Mouse (Mus musculus) CH12.LX (cell line): Measurements from ENCODE around the gene Nkx2-5. TPM values are rescaled to one million over a fixed set of nuclear protein-coding genes. Genes with fewer than 3 reads are reported as not detected.

ENCODE experiments used
- DNase-seq: peaks from one replicate; pipeline ENCODE4 v3.0.0-alpha.2; 2013; ENCODE audit errors: extremely low read depth
- H3K27ac ChIP-seq: 2 replicates; pipeline ENCODE4 v1.5.1; 2012; ENCODE audit warnings: low read depth, mild to moderate bottlenecking, control low read depth, moderate library complexity; ENCODE audit not compliant: insufficient read depth
- H3K27me3 ChIP-seq: replicated peaks from 2 replicates; pipeline ENCODE3; 2012; ENCODE audit warnings: inconsistent platforms
- H3K36me3 ChIP-seq, 2 experiments: replicated peaks in 1 of 2; 2 replicates each; pipeline versions ENCODE3 to v1.6.1; 2012; ENCODE audit warnings: inconsistent platforms in 1 of 2, low read length in 1 of 2, mild to moderate bottlenecking in 1 of 2, mixed read lengths in 1 of 2, moderate library complexity in 1 of 2; ENCODE audit not compliant: control insufficient read depth in 1 of 2, insufficient read depth in 1 of 2
- H3K4me1 ChIP-seq, 2 experiments: 2 replicates each; pipeline ENCODE4 v1.6.1; 2012; ENCODE audit warnings: inconsistent platforms in 1 of 2, moderate library complexity in 1 of 2; ENCODE audit not compliant: insufficient read depth in 2 of 2, control insufficient read depth in 1 of 2
- H3K4me2 ChIP-seq: 2 replicates; pipeline ENCODE4 v1.6.1; 2012; ENCODE audit warnings: low read depth, mild to moderate bottlenecking, control low read depth; ENCODE audit not compliant: poor library complexity, insufficient read depth, severe bottlenecking
- H3K4me3 ChIP-seq, 3 experiments: fragments of 150-350 bp in 1 of 3; sonication (generic) in 1 of 3; replicated peaks in 1 of 3; 2 replicates each; pipeline versions ENCODE3 to v1.5.1; 2011 to 2012; ENCODE audit warnings: low read depth in 2 of 3, low read length in 2 of 3, mild to moderate bottlenecking in 2 of 3, moderate library complexity in 2 of 3, control low read depth in 1 of 3, improper control_type of control experiment in 1 of 3, inconsistent platforms in 1 of 3, mixed read lengths in 1 of 3; ENCODE audit not compliant: poor library complexity in 1 of 3
- H3K79me2 ChIP-seq: replicated peaks from 2 replicates; pipeline ENCODE4 v1.6.1; 2012; ENCODE audit warnings: mild to moderate bottlenecking, moderate library complexity; ENCODE audit not compliant: control insufficient read depth, poor library complexity, insufficient read depth, severe bottlenecking; ENCODE audit errors: extremely low read depth
- H3K9ac ChIP-seq: 2 replicates; pipeline ENCODE4 v1.6.1; 2012; ENCODE audit warnings: low read depth, mild to moderate bottlenecking, control low read depth, moderate library complexity; ENCODE audit not compliant: insufficient read depth
- H3K9me3 ChIP-seq: replicated peaks from 2 replicates; pipeline ENCODE3; 2012; ENCODE audit warnings: low read length, inconsistent platforms, mixed read lengths
- BHLHE40 ChIP-seq: IDR thresholded peaks from 2 replicates; pipeline ENCODE4 v1.6.1; 2011; ENCODE audit warnings: mild to moderate bottlenecking, low read depth, low read length, improper control_type of control experiment
- CHD2 ChIP-seq: IDR thresholded peaks from 2 replicates; pipeline ENCODE4 v1.6.1; 2011; ENCODE audit warnings: low read length, improper control_type of control experiment
- CTCF ChIP-seq, 2 experiments: IDR thresholded peaks in 1 of 2; conservative IDR thresholded peaks in 1 of 2; 2 replicates each; pipeline ENCODE4 v1.5.1; 2011 to 2012; ENCODE audit warnings: low read depth in 2 of 2, low read length in 2 of 2, improper control_type of control experiment in 1 of 2, inconsistent platforms in 1 of 2, mild to moderate bottlenecking in 1 of 2, moderate library complexity in 1 of 2
- HCFC1 ChIP-seq: IDR thresholded peaks from 2 replicates; pipeline ENCODE4 v1.6.1; 2012; ENCODE audit warnings: low read depth, mild to moderate bottlenecking, inconsistent platforms, low read length, improper control_type of control experiment
- JUND ChIP-seq: conservative IDR thresholded peaks from 2 replicates; pipeline ENCODE4 v1.6.1; 2011; ENCODE audit warnings: low read depth, low read length, improper control_type of control experiment
- KAT2A ChIP-seq: IDR thresholded peaks from 2 replicates; pipeline ENCODE4 v1.6.1; 2012; ENCODE audit warnings: low read length, improper control_type of control experiment, inconsistent platforms; ENCODE audit not compliant: insufficient replicate concordance
- MAFK ChIP-seq: IDR thresholded peaks from 2 replicates; pipeline ENCODE4 v1.6.1; 2011; ENCODE audit warnings: low read length, improper control_type of control experiment; ENCODE audit not compliant: insufficient replicate concordance
- MXI1 ChIP-seq: IDR thresholded peaks from 2 replicates; pipeline ENCODE4 v1.6.1; 2011; ENCODE audit warnings: mild to moderate bottlenecking, low read depth, low read length, improper control_type of control experiment
- NELFE ChIP-seq: IDR thresholded peaks from 2 replicates; pipeline ENCODE4 v1.6.1; 2011; ENCODE audit warnings: low read depth, low read length, improper control_type of control experiment
- POLR2A ChIP-seq: IDR thresholded peaks from 2 replicates; pipeline ENCODE4 v1.6.1; 2011; ENCODE audit warnings: low read depth, mild to moderate bottlenecking, improper control_type of control experiment, low read length
- RAD21 ChIP-seq: IDR thresholded peaks from 2 replicates; pipeline ENCODE4 v1.6.1; 2011; ENCODE audit warnings: low read depth, mild to moderate bottlenecking, low read length, improper control_type of control experiment, moderate library complexity
- RCOR1 ChIP-seq: conservative IDR thresholded peaks from 2 replicates; pipeline ENCODE4 v1.6.1; 2012; ENCODE audit warnings: low read depth, mild to moderate bottlenecking, inconsistent platforms, low read length, improper control_type of control experiment
- SMC3 ChIP-seq: IDR thresholded peaks from 2 replicates; pipeline ENCODE4 v1.6.1; 2011; ENCODE audit warnings: low read depth, low read length, improper control_type of control experiment
- TCF12 ChIP-seq: IDR thresholded peaks from 2 replicates; pipeline ENCODE4 v1.6.1; 2014; ENCODE audit warnings: low read depth, mild to moderate bottlenecking, inconsistent platforms, low read length, improper control_type of control experiment
- ZKSCAN1 ChIP-seq: IDR thresholded peaks from 2 replicates; pipeline ENCODE4 v1.6.1; 2012; ENCODE audit warnings: low read depth, inconsistent platforms, low read length, improper control_type of control experiment, borderline replicate concordance
- ZNF384 ChIP-seq: IDR thresholded peaks from 2 replicates; pipeline ENCODE4 v1.6.1; 2012; ENCODE audit warnings: low read depth, low read length, improper control_type of control experiment, inconsistent platforms
- dilution Hi-C: fragments of 300-500 bp; cut with MboI; formaldehyde crosslinking; loops from 2 replicates; pipeline ENCODE4 v1.14.3; 2020; ENCODE audit warnings: low sequenced_read_pairs; ENCODE audit not compliant: extremely low pct_unique_long_range_greater_than_20kb, extremely low pct_ligation_motif_present
- in situ Hi-C: fragments of 300-500 bp; cut with MboI; formaldehyde crosslinking; loops from 3 replicates; pipeline ENCODE4 v1.14.3; 2019; ENCODE audit warnings: low sequenced_read_pairs, low pct_ligation_motif_present, low pct_unique_long_range_greater_than_20kb, mixed read lengths
- polyA plus RNA-seq: library from polyadenylated mRNA; unstranded; fragments of >175 nt; gene quantifications from 2 replicates; pipeline ENCODE4 v1.2.1, GENCODE M21; 2012; ENCODE audit warnings: low read depth; ENCODE audit not compliant: insufficient read length
- total RNA-seq, 2 experiments: library from RNA; depleted of rRNA; stranded (reverse); fragments of 300-350 nt in 1 of 2; fragments of >200 nt in 1 of 2; gene quantifications; 2 replicates each; pipeline ENCODE4 v1.2.3; 2012 to 2014

The Nkx2-5 gene
- total and polyA plus RNA-seq, 3 experiments: not detected

DNA sequence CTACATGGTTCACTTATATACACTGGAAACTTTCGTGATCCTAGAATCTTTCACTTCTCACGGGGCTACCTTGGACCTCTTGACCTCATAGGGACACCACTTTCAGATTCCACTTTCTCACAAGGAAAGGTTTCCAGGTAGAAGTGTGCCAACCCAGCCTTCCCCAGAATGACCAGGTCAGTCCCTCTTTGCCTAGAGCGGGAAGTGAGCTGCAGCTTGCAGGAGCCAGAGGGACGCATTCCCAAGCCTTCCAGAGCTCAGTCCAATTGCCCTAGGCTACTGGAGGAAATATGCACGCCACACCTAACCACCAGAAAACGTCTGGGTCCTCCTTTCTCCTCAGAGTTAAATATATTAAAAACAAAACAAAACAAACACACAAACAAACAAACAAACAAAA lies 3.4 kb upstream of the Nkx2-5 start:
- Histone ChIP-seq H3K4me2 (peak overlapping the region; percentile 18; the same call in 1 of the 2 replicates), H3K4me3 (no peak overlapping the region), H3K79me2 (no peaks in the 10 kb centered on the region), H3K27ac (no peak overlapping the region), H3K36me3 (no peaks in the 10 kb centered on the region), H3K27me3 (no peaks in the 10 kb centered on the region), H3K9ac (no peak overlapping the region), H3K4me1 (peaks cover 0 to 8% of the 10 kb centered on the region in 2 experiments; a peak in 3 of 4 replicates), H3K9me3 (no peaks in the 10 kb centered on the region)
- in situ Hi-C loops (no loop called here), dilution Hi-C loops (no loop called here)
- DNase-seq: no peak
- no peak for TF ChIP-seq MAFK
- TF ChIP-seq MXI1: no peak
- TF ChIP-seq SMC3: no peak

DNA sequence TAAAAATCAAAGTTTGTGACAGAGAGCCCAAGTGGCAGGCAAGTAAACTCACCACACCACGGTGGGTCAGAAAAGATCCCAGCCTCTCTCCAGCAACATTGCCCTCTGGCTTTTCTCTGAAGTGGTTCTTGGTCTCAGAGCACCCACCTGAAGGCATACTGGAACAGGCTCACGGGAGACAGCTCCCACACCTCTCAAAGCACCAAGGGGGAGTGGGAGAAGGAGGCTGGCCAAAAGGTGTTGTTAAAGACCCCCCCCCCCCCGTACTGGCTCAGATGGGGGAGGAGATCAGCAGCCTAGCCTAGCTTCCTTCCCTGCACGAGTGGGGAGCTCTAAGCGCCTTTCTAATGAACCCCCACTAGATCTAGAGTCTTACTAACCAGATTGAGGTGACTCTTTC lies 3.0 kb upstream of the Nkx2-5 start:
- no peak for TF ChIP-seq MXI1
- TF ChIP-seq CHD2: no peak
- TF ChIP-seq MAFK: no peak
- TF ChIP-seq POLR2A: no peak
- no peak for TF ChIP-seq ZKSCAN1
- TF ChIP-seq RAD21: no peak
- TF ChIP-seq RCOR1: no peak
- no peak for TF ChIP-seq TCF12
- no peak for TF ChIP-seq BHLHE40
- no peak for TF ChIP-seq KAT2A
- no peak for TF ChIP-seq SMC3
- no peak for TF ChIP-seq NELFE
- TF ChIP-seq CTCF (conservative IDR thresholded peaks at IDR 0.05 in 1 of 2, IDR thresholded peaks at IDR 0.05 in 1 of 2; ENCODE audit: low read depth in 2 of 2, low read length in 2 of 2): no peak
- no peak for TF ChIP-seq HCFC1
- no peak for TF ChIP-seq JUND
- Histone ChIP-seq H3K79me2 (no peaks in the 10 kb centered on the region), H3K4me3 (no peak overlapping the region), H3K36me3 (no peaks in the 10 kb centered on the region), H3K4me1 (peaks cover 0 to 8% of the 10 kb centered on the region in 2 experiments; a peak in 3 of 4 replicates), H3K27ac (no peak overlapping the region), H3K9ac (no peak overlapping the region), H3K4me2 (peak overlapping the region; percentile 18; the same call in 1 of the 2 replicates), H3K27me3 (no peaks in the 10 kb centered on the region), H3K9me3 (no peaks in the 10 kb centered on the region)
- in situ Hi-C loops: no loop called here
- DNase-seq: no peak
- dilution Hi-C loops: no loop called here

DNA sequence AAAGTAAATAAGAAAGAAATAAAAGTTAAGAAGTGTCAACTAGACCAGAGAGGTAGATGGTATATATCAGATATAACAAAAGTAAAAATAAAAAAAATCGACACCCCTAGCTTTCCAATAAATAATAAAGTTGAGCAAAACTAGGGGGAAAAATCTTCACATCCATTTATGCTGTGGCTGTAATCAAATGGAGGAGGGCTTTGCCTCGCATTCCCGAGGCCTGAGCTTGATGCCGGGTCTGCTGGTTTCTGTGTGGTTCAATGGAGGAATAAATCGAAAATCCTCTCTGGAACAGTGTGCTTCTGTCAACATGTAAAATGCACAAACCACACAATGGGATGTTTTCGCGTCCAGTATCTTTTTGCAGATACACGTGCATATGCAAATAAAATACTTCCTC lies 1.6 kb upstream of the Nkx2-5 start:
- H3K79me2 ChIP-seq: no peaks in the 10 kb centered on the region
- no peak overlapping the region for H3K4me2 ChIP-seq
- H3K27ac ChIP-seq: no peak overlapping the region
- no peaks in the 10 kb centered on the region for H3K9me3 ChIP-seq
- H3K4me1 ChIP-seq: peaks cover 0 to 6% of the 10 kb centered on the region in 2 experiments; a peak in 2 of 4 replicates
- dilution Hi-C loops (no loop called here), in situ Hi-C loops (no loop called here)
- no peak for DNase-seq
- H3K36me3 ChIP-seq: no peaks in the 10 kb centered on the region
- H3K9ac ChIP-seq: no peak overlapping the region
- H3K27me3 ChIP-seq: no peaks in the 10 kb centered on the region
- no peak overlapping the region for H3K4me3 ChIP-seq
- TF ChIP-seq ZNF384 (no peak), BHLHE40 (peak; percentile 55; the same call in 1 of the 2 replicates)
